Comparison of ENCODE assay signal across 11 mouse cellular contexts in the genomic region with DNA sequence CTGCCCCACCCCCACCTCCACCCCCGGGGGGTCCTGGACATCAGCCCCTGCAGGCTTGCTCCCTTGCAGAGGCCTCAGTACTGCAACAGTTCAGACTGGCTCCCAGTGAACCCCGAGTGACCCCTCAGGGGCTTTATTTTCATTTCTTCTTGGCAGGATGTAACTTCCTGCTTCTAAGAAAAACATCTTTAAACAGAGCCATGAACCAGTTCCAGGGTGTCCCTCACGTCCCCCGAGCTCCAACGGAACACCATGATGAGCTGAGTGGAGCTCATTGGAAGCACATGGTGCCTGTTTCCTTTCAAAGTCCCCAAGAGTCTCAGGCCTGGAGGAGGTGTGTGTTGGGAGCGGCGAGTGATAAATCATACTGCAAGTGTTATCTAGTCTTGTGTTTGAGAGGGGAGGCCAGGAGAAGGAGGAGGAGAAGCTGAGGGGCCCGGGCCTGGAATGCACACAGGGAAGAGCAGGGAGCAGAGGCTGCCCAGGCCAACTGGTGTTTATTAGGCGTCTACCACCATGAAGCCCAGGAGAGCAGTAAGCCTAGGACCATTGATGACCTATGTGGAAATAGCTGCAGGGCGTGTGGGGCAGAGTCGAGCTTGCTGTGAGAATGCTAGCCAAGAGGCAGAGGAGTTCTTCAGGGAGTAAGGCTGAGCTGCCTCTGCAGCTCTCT.
DNase-seq lines count a peak whose midpoint lies in the region; ATAC-seq and TF ChIP-seq lines count a peak whose summit lies in the region.
"Had no signal": no experiment of that assay in that cellular context is flagged by ENCODE, and none has a peak within 500 bp of the region (broad histone marks: within the 10 kb centered on the region; RNA-seq: fewer than 3 reads in every experiment).

No protein-coding gene starts in this region.

- H3K9ac ChIP-seq in midbrain, embryonic 16.5 days (ENCODE audit: low read depth, low read length): no peak overlapping the region
- no peak overlapping the region for H3K9ac ChIP-seq in heart, embryonic 14.5 days (ENCODE audit: low read length)
- H3K9ac ChIP-seq in forebrain, postnatal 0 days: no peak overlapping the region

- H3K4me1 ChIP-seq in midbrain, embryonic 10.5 days: no peaks in the 10 kb centered on the region
- H3K4me1 ChIP-seq in midbrain, embryonic 16.5 days (ENCODE audit: control insufficient read depth, insufficient read depth, low read length): no peaks in the 10 kb centered on the region
- H3K4me1 ChIP-seq in heart, embryonic 14.5 days (ENCODE audit: control insufficient read depth in 2 of 2, insufficient read depth in 2 of 2, low read length in 2 of 2): peaks cover 3 to 16% of the 10 kb centered on the region in 2 experiments
- no peaks in the 10 kb centered on the region for H3K4me1 ChIP-seq in forebrain, postnatal 0 days (ENCODE audit: insufficient read depth)

- H3K9me3 ChIP-seq in midbrain, embryonic 10.5 days (replicated peaks): no peaks in the 10 kb centered on the region
- no peaks in the 10 kb centered on the region for H3K9me3 ChIP-seq in midbrain, embryonic 16.5 days (replicated peaks; ENCODE audit: control insufficient read depth, low read length, poor library complexity, severe bottlenecking)
- no peaks in the 10 kb centered on the region for H3K9me3 ChIP-seq in heart, embryonic 14.5 days (ENCODE audit: control insufficient read depth, low read length)
- no peaks in the 10 kb centered on the region for H3K9me3 ChIP-seq in forebrain, postnatal 0 days (ENCODE audit: low read length)

- ATAC-seq in midbrain, embryonic 16.5 days: no peak
- peak; percentile 76 for ATAC-seq in heart, embryonic 14.5 days (ENCODE audit: insufficient number of reproducible peaks, insufficient read depth, low FRiP score, low read depth)
- ATAC-seq in activated CD4-positive, CD25-positive, alpha-beta regulatory T cell, adult 4 months: no peak
- no peak for ATAC-seq in forebrain, postnatal 0 days

- H3K36me3 ChIP-seq in midbrain, embryonic 10.5 days: no peaks in the 10 kb centered on the region
- no peaks in the 10 kb centered on the region for H3K36me3 ChIP-seq in midbrain, embryonic 16.5 days (ENCODE audit: control insufficient read depth, insufficient read depth, low read length)
- H3K36me3 ChIP-seq in heart, embryonic 14.5 days (ENCODE audit: control insufficient read depth, insufficient read depth, low read length): no peaks in the 10 kb centered on the region
- H3K36me3 ChIP-seq in forebrain, postnatal 0 days (ENCODE audit: insufficient read depth): no peaks in the 10 kb centered on the region

- no peak for TF ChIP-seq CTCF in forebrain, postnatal 0 days (IDR thresholded peaks at IDR 0.05; ENCODE audit: low read depth)

- H3K4me2 ChIP-seq in midbrain, embryonic 16.5 days (ENCODE audit: low read length): no peak overlapping the region
- no peak overlapping the region for H3K4me2 ChIP-seq in heart, embryonic 14.5 days (ENCODE audit: low read length)
- H3K4me2 ChIP-seq in forebrain, postnatal 0 days (ENCODE audit: low read depth): no peak overlapping the region

- 66% methylated on average over 11 of the region's 11 CpGs for WGBS in midbrain, embryonic 10.5 days
- 78% methylated on average over 11 of the region's 11 CpGs for WGBS in midbrain, embryonic 16.5 days
- 22% methylated on average over 11 of the region's 11 CpGs for WGBS in heart, embryonic 14.5 days
- 78% methylated on average over 11 of the region's 11 CpGs for WGBS in forebrain, postnatal 0 days

- H3K4me3 ChIP-seq in midbrain, embryonic 10.5 days: no peak overlapping the region
- no peak overlapping the region for H3K4me3 ChIP-seq in midbrain, embryonic 16.5 days (ENCODE audit: low read depth, low read length)
- no peak overlapping the region for H3K4me3 ChIP-seq in heart, embryonic 14.5 days (ENCODE audit: control insufficient read depth in 1 of 2, insufficient read depth in 1 of 2, low read depth in 1 of 2, low read length in 2 of 2)
- no peak overlapping the region for H3K4me3 ChIP-seq in forebrain, postnatal 0 days (ENCODE audit: low read depth, low read length)

- H3K27me3 ChIP-seq in midbrain, embryonic 10.5 days (ENCODE audit: low read depth, poor library complexity, severe bottlenecking): no peaks in the 10 kb centered on the region
- no peaks in the 10 kb centered on the region for H3K27me3 ChIP-seq in midbrain, embryonic 16.5 days (ENCODE audit: control insufficient read depth, insufficient read depth, low read depth, low read length)
- H3K27me3 ChIP-seq in heart, embryonic 14.5 days (ENCODE audit: control insufficient read depth, insufficient read depth, low read length): no peaks in the 10 kb centered on the region
- no peaks in the 10 kb centered on the region for H3K27me3 ChIP-seq in forebrain, postnatal 0 days (ENCODE audit: insufficient read depth, low read length)

- DNase-seq in midbrain, embryonic 10.5 days (ENCODE audit: low spot score): peak; percentile 17
- DNase-seq in kidney, postnatal 4 days: peak; percentile 53 to 72
- peak; percentile 83 for DNase-seq in skeletal muscle tissue, adult 2 months (ENCODE audit: low read depth, low spot score)
- no peak for DNase-seq in forebrain, postnatal 0 days
- no peak for DNase-seq in retina, embryonic 14.5 days (ENCODE audit: low spot score)
- DNase-seq: cerebellum, adult 11 months; thymus, postnatal 25 days had no signal

- H3K27ac ChIP-seq in midbrain, embryonic 10.5 days (replicated peaks): no peak overlapping the region
- no peak overlapping the region for H3K27ac ChIP-seq in midbrain, embryonic 16.5 days (ENCODE audit: low read length)
- peak overlapping the region; percentile 6 to 24; a peak in 2 of 4 replicates for H3K27ac ChIP-seq in heart, embryonic 14.5 days (replicated peaks in 1 of 2; ENCODE audit: control insufficient read depth in 1 of 2, insufficient read depth in 1 of 2, low read depth in 2 of 2, low read length in 2 of 2)
- no peak overlapping the region for H3K27ac ChIP-seq in forebrain, postnatal 0 days (ENCODE audit: low read depth, low read length)
- H3K27ac ChIP-seq: macrophage had no signal

Comparison
In these comparisons a context has a peak if more than half of its experiments do, and no peak if none do; other contexts are left out.
1. DNase-seq: peak in midbrain, embryonic 10.5 days (single experiment), kidney, postnatal 4 days (2 of 2) and skeletal muscle tissue, adult 2 months (single experiment); none in forebrain, postnatal 0 days (single experiment) and retina, embryonic 14.5 days (single experiment).
2. H3K27ac ChIP-seq: peak in heart, embryonic 14.5 days (2 of 2); none in midbrain, embryonic 10.5 days (single experiment), midbrain, embryonic 16.5 days (single experiment) and forebrain, postnatal 0 days (single experiment).